Mouse (Mus musculus) erythroblast, embryonic 14.5 days (primary cell): ENCODE data around the gene Gfpt2.

Experiments
- GATA1 ChIP-seq: IDR thresholded peaks from 2 replicates; pipeline ENCODE4 v1.6.1; 2012; ENCODE audit warnings: low read length, inconsistent platforms, mixed read lengths
- TAL1 ChIP-seq: IDR thresholded peaks from 3 replicates; pipeline ENCODE4 v1.6.1; 2012; ENCODE audit warnings: low read length, inconsistent platforms, mixed read lengths

DNA sequence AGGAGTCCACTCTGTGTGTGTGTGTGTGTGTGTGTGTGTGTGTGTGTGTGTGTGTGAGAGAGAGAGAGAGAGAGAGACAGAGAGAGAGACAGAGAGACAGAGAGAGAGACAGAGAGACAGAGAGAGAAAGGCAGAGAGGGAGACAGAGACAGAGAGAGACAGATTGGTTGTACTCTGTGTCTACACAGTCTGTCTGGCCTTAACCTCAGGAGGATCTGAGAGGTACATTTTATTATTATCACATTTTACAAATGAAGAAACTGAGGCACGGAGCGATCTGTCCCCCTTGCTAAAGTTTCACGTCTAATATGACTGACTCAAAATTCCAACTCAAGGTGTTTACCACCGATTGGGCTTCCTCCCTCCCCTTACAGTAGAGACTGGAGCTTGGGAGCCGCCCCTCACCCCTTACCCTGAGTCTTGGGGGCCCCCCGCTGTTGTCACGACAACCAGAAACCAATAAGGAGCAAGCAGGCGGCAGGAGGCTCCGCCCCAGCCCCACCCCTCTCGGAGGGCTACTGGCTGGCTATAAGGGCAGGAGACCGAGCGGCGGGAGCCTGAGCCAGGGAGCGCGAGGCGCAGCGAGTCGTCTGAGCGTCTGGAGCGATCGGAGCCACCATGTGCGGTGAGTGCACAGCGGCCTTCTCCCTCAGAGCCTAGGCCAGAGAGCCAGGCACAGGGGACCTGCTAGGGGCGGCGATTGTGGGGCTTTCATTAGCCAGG, at the start of gene Gfpt2:
- TF ChIP-seq GATA1 (no peak), TAL1 (no peak)
